Mouse (Mus musculus) midbrain, embryonic 12.5 days (tissue): ENCODE measurements around the gene Lkaaear1. TPM values are rescaled to one million over a fixed set of nuclear protein-coding genes. Genes with fewer than 3 reads are reported as not detected.

Experiments
- ATAC-seq: fragments of 200-750 bp; cut with Nextera tagmentation; 2 replicates; pipeline ENCODE4 v1.8.0; 2017; ENCODE audit warnings: low read depth, moderate TSS enrichment, moderate library complexity; ENCODE audit not compliant: low FRiP score
- H3K27ac ChIP-seq: fragments of 300-500 bp; sonication (generic); replicated peaks from 2 replicates; pipeline ENCODE4 v1.5.1; 2016; ENCODE audit warnings: mild to moderate bottlenecking
- H3K27me3 ChIP-seq: fragments of 300-500 bp; sonication (generic); 2 replicates; pipeline ENCODE4 v1.6.1; 2016; ENCODE audit warnings: mild to moderate bottlenecking
- H3K36me3 ChIP-seq: fragments of 300-500 bp; sonication (generic); 2 replicates; pipeline ENCODE4 v1.6.1; 2016
- H3K4me1 ChIP-seq: fragments of 300-500 bp; sonication (generic); 2 replicates; pipeline ENCODE4 v1.6.1; 2016
- H3K4me2 ChIP-seq: fragments of 300-500 bp; sonication (generic); replicated peaks from 2 replicates; pipeline ENCODE4 v1.6.1; 2016; ENCODE audit warnings: mild to moderate bottlenecking, moderate library complexity
- H3K4me3 ChIP-seq: fragments of 300-500 bp; sonication (generic); 2 replicates; pipeline ENCODE4 v1.5.1; 2016; ENCODE audit warnings: mild to moderate bottlenecking
- H3K9ac ChIP-seq: fragments of 300-500 bp; sonication (generic); replicated peaks from 2 replicates; pipeline ENCODE4 v1.6.1; 2016; ENCODE audit warnings: mild to moderate bottlenecking, moderate library complexity
- H3K9me3 ChIP-seq: fragments of 300-500 bp; sonication (generic); 2 replicates; pipeline ENCODE4 v1.6.1; 2016; ENCODE audit warnings: mild to moderate bottlenecking
- WGBS: fragments of 180-500 bp; shearing (Covaris S2); methylation state at CpG from one replicate; pipeline ENCODE4 v1.1.7; 2016; 5-methylcytosine and 5-hydroxymethylcytosine counted together
- polyA plus RNA-seq: library from polyadenylated mRNA; unstranded; fragments of >200 nt; fragmentation: Nextera tagmentation; extraction: Ambion mirVana; gene quantifications from 2 replicates; pipeline ENCODE4 v1.2.1, GENCODE M21; 2016

Lkaaear1 gene
- polyA plus RNA-seq, 1 experiment from 2014 or later: not detected

DNA sequence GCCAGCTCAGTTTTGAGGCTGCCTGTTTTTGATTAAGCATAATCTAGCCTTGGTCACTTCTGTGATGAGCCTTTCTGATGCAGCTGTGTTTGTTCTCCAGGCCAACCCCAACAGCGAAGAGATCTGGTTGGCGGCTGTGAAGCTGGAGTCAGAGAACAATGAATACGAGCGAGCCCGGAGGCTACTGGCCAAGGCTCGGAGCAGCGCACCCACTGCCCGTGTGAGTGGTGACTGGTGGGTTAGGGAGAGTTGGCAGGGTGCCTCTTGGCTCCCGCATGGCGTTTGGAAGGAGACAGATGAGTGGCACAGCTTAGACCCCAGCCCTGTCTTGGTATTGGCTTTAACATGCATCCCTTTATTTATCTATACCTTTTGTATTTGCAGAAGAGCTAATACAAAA lies 49.3 kb downstream of the Lkaaear1 start:
- H3K4me1 ChIP-seq: no peaks in the 10 kb centered on the region
- no peak overlapping the region for H3K9ac ChIP-seq
- H3K4me2 ChIP-seq: no peak overlapping the region
- no peaks in the 10 kb centered on the region for H3K27me3 ChIP-seq
- WGBS: 93% methylated on average over 10 of the region's 10 CpGs
- H3K4me3 ChIP-seq: no peak overlapping the region
- peaks cover 96% of the 10 kb centered on the region for H3K36me3 ChIP-seq
- no peak overlapping the region for H3K27ac ChIP-seq
- ATAC-seq: no peak
- no peaks in the 10 kb centered on the region for H3K9me3 ChIP-seq

Other genes with a start within 250 kb of the Lkaaear1 start
- 22.2 and 24.6 TPM in 2 replicates for gene Zbtb46, start 239.0 kb downstream of the Lkaaear1 start, polyA plus RNA-seq
- gene Abhd16b, start 205.2 kb downstream of the Lkaaear1 start, polyA plus RNA-seq: not detected in 2 replicates
- 122 and 135 TPM in 2 replicates for gene Tpd52l2, start 201.3 kb downstream of the Lkaaear1 start, polyA plus RNA-seq
- gene Dnajc5, start 178.0 kb downstream of the Lkaaear1 start, polyA plus RNA-seq: 137 and 140 TPM in 2 replicates
- 60.4 and 71.6 TPM in 2 replicates for gene Uckl1, start 113.5 kb downstream of the Lkaaear1 start, polyA plus RNA-seq
- 75.2 and 80.5 TPM in 2 replicates for gene Prpf6, start 106.6 kb downstream of the Lkaaear1 start, polyA plus RNA-seq
- 71.9 and 85.5 TPM in 2 replicates for gene Zfp512b, start 105.6 kb downstream of the Lkaaear1 start, polyA plus RNA-seq
- 88.8 and 92.4 TPM in 2 replicates for gene Samd10, start 99.2 kb downstream of the Lkaaear1 start, polyA plus RNA-seq
- not detected in 2 replicates for gene Gm29797, start 41.4 kb downstream of the Lkaaear1 start, polyA plus RNA-seq
- 15.4 and 19.3 TPM in 2 replicates for gene Sox18, start 26.8 kb downstream of the Lkaaear1 start, polyA plus RNA-seq
- gene Tcea2, start 18.1 kb downstream of the Lkaaear1 start, polyA plus RNA-seq: 21.1 and 23.3 TPM in 2 replicates
- 44.9 and 45.3 TPM in 2 replicates for gene Rgs19, start 4.5 kb downstream of the Lkaaear1 start, polyA plus RNA-seq
- 41.8 and 42.5 TPM in 2 replicates for gene Oprl1, start 16.6 kb upstream of the Lkaaear1 start, polyA plus RNA-seq
- 66.4 and 76.0 TPM in 2 replicates for gene Myt1, start 64.9 kb upstream of the Lkaaear1 start, polyA plus RNA-seq
- gene Pcmtd2, start 139.4 kb upstream of the Lkaaear1 start, polyA plus RNA-seq: 40.0 and 42.9 TPM in 2 replicates
- 99.0 and 99.8 TPM in 2 replicates for gene Polr3k, start 165.9 kb upstream of the Lkaaear1 start, polyA plus RNA-seq